Mouse (Mus musculus): ENCODE data around the gene 4921507P07Rik.
A peak's percentile ranks its signal among the peaks of the same experiment; 100 is the strongest.
"Not testable (repeated sequence)": the region's sequence is repeated elsewhere in the genome, so short reads cannot be mapped to it uniquely, and the experiment has no call there.

The 4921507P07Rik gene

DNA sequence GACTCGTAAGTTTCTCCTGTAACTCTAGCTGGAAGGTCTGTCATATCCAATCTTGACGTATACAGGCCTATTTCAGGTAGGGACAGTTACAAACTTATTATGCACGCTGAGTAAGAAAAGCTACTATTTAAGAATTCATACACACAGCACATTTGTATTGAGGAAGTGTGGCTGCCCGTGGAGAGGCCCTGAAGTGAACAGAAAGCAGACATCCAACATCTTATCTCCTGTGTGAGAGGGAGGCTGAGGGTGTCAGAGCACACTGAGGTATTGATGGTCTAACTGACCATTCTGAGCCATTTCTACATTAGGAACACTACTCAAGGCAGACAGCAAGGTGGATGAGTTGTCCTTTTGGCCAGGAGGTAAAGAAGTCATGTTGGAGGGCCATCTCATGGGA lies 37.6 kb downstream of the 4921507P07Rik start:
- DNase-seq (ENCODE audit: low spot score in 2 of 2) = no peak

DNA sequence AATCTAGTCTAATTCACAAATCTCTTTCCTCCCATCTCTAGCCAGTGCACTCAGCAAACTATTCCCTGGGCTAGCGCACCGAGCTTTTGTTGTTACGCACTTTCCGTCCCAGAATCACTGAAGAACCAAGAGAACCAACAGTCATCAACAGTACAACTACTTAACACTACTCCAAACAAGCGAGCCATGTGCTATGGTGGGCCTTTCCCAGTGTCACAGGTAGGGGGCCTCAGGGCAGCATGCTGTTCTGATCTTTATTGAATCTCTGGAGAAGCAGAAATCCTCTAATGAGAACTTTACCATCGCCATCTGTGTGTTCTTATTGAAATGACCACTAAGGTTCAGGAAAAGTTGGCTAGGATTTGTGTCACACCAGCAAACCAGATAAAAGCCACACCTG lies 38.9 kb downstream of the 4921507P07Rik start:
- no peak for DNase-seq (ENCODE audit: low spot score in 2 of 2)

- not testable (repeated sequence) for DNase-seq (ENCODE audit: low spot score in 2 of 2)
These were observed 42.2 kb downstream of the 4921507P07Rik start for GRCm38 (mm10) chr6:50554223-50554622.

- no peak for DNase-seq (ENCODE audit: low spot score in 2 of 2)
These were observed 43.4 kb downstream of the 4921507P07Rik start for GRCm38 (mm10) chr6:50552881-50553518.

- DNase-seq (ENCODE audit: low spot score in 2 of 2) = no peak
These were observed 46.6 kb downstream of the 4921507P07Rik start for GRCm38 (mm10) chr6:50549791-50550190.

- peak; percentile 18 to 47 for DNase-seq (ENCODE audit: low spot score in 2 of 2)
These were observed 47.4 kb downstream of the 4921507P07Rik start for GRCm38 (mm10) chr6:50549051-50549450.

GRCm38 (mm10) chr6:50545412-50546043 lies 50.9 kb downstream of the 4921507P07Rik start:
- peak in 1 of 2 experiments; percentile 26 for DNase-seq (ENCODE audit: low spot score in 2 of 2)

DNA sequence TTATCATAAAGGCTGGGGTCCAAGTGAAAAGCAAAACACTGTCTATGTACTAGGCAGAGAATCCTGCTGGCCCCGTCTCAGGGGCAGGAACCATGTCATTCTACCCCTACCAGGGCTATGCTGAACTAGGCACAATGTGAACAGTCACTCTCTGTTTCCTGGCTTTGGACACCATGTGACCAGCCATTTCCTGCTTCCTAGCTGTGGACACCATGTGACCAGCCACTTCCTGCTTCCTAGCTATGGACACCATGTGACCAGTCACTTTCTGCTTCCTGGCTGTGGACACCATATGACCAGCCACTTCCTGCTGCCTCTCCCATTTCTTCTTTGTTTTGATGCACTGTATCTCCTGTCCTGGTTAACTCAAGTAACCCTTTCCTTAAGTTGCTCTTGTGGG lies 53.9 kb downstream of the 4921507P07Rik start:
- DNase-seq (ENCODE audit: low spot score in 2 of 2) = no peak

- no peak for DNase-seq (ENCODE audit: low spot score in 2 of 2)
These were observed 56.8 kb downstream of the 4921507P07Rik start for GRCm38 (mm10) chr6:50539641-50540040.

DNA sequence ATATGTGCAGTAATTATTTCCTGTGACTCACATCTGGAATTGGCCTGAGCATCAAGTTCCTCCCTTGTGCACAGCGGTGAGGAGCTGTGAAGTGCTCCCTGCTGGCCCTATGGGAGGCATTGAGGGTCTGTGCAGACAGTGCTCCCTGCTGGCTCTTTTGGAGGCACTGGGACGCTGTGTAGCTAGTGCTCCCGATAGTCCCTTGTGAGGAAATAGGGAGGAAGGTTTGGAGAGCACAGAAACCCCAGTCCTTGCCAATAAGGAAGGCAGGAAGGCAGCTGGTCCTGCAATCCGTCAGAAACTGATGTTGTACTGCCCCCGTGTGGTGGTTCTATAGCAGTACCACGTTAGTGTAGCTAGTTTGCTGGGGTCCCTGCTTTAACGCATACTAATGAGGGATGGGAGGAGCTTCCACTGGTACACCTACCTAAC lies 60.0 kb downstream of the 4921507P07Rik start:
- DNase-seq (ENCODE audit: low spot score in 2 of 2) = peak; percentile 25 to 34

GRCm38 (mm10) chr6:50535346-50535745 lies 61.1 kb downstream of the 4921507P07Rik start:
- DNase-seq (ENCODE audit: low spot score in 2 of 2) = no peak

GRCm38 (mm10) chr6:50531920-50532319 lies 64.5 kb downstream of the 4921507P07Rik start:
- no peak for DNase-seq (ENCODE audit: low spot score in 2 of 2)

- DNase-seq (ENCODE audit: low spot score in 2 of 2) = no peak
These were observed 65.4 kb downstream of the 4921507P07Rik start for GRCm38 (mm10) chr6:50531003-50531402.

DNA sequence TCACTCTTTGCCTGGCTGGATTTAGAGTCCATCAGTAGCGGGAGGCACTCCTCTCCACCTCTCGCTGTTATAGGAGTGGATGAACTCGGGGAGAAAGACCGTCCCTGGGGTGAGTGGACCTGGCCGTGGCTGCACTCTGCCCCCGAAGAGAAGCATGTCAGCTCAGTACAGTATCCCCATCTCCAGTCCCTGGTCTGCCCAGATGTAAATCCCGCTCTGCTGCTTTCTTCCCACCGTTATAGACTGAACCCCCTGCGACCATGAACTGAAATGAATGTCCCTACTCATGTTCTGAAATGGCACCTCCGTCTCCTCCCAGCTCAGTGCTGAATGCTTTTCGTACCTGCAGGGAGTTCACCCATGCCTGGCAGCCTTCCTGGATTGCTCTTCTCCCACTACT lies 67.2 kb downstream of the 4921507P07Rik start:
- no peak for DNase-seq (ENCODE audit: low spot score in 2 of 2)

GRCm38 (mm10) chr6:50527416-50527815 lies 69.0 kb downstream of the 4921507P07Rik start:
- no peak for DNase-seq (ENCODE audit: low spot score in 2 of 2)

DNA sequence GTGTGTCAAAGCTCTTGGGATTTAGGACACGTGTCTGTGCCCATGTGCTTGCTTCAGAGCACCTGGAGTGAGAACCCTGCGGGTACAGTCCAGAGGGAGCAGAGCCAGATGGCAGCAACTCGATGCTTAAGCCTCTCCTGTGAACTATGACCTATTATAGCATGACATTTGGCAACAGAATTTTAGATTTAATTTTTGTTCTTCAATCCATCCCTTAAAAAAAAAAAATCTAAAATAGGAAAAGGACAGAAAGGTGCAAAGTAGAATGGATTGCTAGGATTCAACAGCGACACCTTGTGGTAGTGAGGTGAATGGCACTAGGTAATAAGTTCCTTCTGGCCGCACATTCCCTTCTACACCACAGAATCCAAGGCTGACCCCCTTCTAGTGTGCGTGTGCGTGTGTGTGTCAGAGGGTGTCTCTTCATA lies 69.8 kb downstream of the 4921507P07Rik start:
- peak in 1 of 2 experiments; percentile 59 for DNase-seq (ENCODE audit: low spot score in 2 of 2)

- DNase-seq (ENCODE audit: low spot score in 2 of 2) = no peak
These were observed 70.6 kb downstream of the 4921507P07Rik start for GRCm38 (mm10) chr6:50525846-50526245.

DNA sequence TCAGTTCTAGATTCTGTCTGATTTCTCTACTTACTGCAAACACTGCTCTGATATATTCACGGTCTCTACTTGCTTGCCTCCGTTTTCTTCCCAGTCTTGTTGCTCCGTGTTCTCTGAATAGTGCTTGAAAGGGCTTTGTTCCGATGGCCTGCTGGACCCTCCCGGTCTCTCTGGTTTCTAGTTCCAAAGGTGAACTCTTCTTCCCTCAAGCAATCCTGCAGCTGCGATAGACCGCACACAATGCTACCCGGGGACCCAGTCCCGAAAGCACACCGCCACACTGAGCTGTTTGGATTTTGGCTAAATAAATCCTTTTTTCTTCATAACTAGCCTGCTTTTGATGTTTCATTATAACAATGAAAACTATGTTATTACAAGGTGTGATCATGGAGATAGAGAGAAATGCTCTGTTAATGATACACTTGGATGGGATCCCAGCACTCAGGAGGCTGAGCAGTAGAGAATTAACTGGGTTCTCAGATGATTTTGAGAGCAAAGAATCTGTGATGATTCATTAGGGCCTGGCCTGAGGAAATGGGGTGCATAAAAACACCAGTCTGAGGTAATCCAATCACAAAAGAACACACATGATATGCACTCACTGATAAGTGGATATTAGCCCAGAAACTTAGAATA lies 72.1 kb downstream of the 4921507P07Rik start:
- DNase-seq (ENCODE audit: low spot score in 2 of 2) = no peak
